Mouse (Mus musculus) ovary, postnatal 10 days (tissue): ENCODE results near the gene Parn.

Experiments
- DNase-seq: peaks from one replicate; pipeline ENCODE4 v3.0.0; 2022; ENCODE audit warnings: low spot score

The Parn gene

DNA sequence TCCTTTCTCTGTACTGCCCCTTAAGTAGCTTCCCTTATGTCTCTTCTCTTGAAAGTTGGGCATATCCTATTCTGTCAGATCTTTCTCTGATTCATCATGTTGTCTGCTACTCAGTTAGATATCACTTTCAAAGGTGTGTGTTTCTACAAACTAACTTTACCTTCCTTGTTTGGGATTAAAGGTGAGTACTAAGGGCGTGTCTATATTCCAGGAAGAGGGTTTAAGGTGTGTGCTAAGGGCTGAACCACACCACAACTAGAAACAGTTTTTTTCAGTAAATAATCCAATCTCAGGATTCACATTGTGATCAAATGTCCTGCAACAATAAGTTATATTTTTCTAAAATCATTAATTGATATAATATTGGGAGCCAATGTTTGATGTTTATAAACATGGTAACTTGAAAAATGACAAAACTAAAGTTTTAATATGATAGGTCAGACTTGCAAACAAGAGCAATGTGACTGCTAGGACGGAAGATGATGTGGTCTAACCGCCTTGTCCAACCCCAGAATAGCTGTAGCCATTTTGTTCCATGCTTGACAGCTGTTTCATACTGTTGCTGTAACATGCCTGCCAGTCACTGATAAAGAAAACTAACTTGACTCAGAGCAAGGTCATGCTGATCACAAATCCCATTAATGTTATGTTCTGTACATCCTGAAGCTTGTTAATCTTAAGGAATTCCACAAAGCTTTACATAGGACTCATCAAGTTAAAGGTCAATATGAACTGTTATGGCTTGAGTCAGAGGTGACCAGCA lies 46.0 kb downstream of the Parn start:
- no peak for DNase-seq

DNA sequence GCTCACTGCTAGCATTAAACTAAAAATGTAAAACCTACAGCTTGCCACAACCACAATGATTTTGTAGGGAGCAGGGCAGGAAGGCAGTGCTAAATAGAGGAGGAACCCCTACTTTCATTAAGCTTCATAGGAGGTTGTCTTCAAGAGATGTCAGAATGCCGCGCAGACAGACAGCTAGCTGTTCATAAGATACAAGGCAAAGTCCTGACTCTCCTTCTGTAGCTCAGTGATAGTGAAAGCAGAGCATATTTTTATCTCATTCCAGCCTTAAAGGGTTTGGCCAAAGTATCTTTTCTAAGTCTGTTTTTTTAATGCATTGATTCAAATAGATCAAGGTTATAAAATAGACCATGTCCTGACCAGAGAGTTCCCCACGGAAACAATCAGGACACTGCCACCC lies 47.8 kb downstream of the Parn start:
- no peak for DNase-seq

DNA sequence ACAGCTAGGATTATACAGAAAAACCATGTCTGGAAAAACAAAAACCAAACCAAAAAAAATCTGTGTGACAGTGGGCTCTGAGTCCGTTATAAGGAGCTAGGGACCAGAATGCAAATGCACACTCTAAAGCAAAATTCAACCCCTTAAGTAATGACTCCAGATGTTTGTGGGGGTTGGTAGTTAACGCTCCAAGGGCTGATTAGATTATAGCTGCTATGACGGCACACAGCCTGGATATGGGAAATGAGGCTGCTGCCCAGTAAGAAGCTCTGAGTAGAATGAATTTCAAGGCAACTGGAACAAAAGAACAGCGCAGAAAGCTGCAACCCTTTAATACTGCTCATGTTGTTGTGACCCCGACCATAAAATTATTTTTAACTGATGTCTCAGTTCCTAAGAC lies 52.7 kb downstream of the Parn start:
- no peak for DNase-seq

DNA sequence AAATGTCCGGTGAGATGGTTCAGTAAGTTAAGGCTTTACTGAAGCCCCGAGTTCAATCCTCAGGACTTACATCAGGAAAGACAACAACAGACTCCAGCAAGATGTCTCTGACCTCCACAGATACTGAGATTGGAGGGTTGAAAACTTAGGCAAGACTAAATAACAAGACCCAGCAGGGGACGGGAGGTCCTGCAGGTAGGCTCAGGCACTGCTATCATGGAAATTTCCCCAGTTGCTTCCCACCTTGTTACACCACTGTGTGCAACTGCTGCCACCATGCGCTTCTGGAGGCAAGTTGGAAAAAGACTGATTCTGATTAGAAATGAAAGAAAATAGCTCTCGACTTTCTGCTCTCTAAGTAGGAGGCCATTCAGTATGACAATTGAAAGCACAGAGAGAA lies 55.4 kb downstream of the Parn start:
- no peak for DNase-seq

DNA sequence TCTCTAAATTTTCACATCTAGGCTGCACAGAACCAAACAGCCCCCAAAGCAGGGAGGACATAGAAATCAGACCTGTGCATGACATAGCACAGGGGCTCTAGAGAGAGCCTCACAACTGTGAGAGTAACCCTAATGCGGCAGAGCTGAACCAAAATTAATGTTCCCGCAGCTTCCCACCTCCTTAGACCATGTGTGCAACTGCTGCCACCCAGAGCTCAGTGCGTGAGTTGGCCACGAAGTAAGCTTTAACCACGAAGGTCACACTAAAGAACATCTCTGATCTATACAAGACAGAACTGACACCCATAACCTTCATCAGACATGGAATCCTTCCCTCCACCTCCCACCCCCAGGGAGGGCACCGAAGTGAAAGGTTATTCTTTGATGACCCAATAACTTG lies 55.9 kb downstream of the Parn start:
- DNase-seq, result no peak

DNA sequence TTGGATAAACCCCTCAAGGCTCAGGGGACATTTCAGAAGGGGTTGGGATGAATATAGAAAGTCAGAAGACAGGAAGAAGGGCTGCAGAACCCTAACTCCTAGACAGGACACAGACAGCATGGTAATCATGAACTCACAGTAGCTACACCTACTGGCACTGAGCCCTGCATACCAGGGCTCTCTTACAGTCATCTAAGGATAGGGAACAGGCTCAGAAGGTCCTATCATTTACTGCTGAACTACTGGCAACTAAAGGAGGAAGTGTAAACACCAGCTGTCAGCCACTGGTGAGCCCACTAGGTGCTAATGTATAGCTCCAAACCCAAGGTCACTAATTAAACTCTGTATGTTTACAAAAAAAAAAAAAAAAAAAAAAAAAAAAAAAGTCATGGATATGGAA lies 56.6 kb downstream of the Parn start:
- DNase-seq, result no peak

DNA sequence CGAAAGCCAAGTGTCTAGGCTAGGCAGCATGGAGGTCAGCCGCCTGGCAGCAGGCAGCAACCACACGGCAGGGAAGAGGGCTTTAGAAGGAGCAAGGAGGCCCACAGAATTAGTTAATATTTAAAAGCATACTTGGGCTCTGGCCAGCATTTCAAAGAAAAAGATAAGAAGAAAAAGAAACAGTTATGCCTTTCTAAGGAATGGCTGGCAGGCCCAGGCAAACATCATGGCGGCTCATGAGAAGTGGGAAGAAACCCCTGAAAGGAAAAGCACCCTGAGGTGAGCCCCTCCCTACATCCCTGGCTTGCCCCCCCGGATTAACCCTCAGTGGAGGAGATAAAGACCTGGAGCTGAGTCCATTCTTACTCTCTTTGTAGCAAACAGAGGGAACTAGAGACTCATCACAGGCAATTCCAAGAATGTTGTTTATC lies 57.0 kb downstream of the Parn start:
- no peak for DNase-seq

DNA sequence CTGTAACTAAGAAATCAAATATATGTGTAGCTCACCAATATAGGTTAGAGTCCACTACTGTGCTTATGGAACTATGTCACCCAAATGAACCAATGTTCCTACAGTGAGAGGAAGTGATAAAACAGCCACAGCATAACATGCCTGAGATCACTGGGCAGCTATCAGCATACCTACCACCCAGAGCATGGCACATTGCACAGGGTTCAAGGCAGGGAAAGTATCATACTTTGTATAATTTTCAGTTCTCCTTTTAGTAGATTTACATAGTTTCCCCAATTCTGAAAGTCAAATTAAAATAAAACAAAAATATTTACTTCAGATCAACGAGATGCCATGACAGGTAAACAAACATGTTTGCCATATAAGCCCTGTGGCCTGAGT lies 59.3 kb downstream of the Parn start:
- no peak for DNase-seq

DNA sequence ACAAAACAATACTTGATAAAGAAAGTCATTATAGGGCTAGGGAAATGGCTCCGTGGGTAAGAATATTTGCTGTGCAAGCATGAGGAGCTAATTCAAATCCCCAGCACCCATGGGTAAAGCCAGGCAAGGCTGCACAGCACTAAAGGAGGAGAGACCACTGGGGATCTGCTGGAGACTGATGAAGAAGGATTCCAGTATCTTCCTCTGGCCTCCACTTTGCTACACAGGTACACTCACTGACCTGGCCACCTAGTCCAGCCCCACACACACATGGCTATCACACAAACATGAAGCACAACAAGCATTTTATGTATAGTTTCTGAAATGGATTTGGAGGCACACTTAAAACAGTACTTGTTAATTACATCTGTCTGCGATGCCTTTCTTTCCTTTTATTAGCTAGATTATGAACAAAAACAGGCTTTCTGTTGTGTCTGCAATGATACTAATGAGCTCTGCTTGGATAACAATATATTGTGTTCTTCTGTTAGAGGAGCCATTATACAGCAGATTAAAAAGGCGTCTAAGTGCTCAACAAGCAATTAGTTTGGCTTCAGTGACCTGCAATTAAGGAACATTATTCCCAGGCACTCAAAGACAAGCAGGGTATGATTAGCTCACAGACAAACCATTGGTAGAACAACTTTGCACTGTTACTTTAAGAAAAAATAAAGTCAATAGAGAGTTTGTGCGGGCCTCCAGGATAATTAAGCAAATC lies 59.8 kb downstream of the Parn start:
- DNase-seq, result no peak

DNA sequence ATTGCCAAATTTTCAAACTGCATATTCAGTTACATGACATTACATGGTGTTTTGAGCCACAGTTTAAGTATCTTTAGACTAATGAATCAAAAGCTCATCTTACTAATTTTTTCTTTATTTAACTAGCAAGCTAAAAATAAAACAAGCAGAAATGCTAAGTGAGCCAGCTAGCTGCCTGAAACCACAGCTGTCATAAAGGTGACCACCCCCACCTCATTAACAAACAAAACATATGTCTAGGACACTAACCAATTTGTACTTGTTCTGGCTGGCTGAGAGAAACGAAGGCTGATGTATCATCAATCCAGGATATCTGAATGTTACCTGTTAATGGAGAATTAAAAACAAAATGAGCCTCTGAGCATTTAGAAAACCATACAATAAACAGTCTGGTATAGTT lies 65.2 kb downstream of the Parn start:
- DNase-seq, result no peak

DNA sequence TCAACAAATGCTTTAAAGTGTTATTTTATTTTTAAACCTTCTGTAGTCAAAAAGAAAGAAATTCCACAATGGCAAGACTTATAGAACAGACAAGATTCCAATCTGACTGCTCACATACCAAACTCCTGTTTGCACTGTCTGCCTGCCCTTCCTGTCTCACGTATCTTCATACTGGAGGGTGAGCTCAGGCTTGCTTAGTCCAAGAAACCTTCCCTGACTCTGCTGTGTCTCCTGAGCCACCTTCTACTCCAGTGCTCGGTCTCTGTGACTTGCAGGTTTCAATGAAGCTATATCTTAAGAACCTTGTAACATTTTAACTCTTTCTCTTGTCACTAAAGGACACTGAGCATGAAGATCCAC lies 78.9 kb downstream of the Parn start:
- no peak for DNase-seq

DNA sequence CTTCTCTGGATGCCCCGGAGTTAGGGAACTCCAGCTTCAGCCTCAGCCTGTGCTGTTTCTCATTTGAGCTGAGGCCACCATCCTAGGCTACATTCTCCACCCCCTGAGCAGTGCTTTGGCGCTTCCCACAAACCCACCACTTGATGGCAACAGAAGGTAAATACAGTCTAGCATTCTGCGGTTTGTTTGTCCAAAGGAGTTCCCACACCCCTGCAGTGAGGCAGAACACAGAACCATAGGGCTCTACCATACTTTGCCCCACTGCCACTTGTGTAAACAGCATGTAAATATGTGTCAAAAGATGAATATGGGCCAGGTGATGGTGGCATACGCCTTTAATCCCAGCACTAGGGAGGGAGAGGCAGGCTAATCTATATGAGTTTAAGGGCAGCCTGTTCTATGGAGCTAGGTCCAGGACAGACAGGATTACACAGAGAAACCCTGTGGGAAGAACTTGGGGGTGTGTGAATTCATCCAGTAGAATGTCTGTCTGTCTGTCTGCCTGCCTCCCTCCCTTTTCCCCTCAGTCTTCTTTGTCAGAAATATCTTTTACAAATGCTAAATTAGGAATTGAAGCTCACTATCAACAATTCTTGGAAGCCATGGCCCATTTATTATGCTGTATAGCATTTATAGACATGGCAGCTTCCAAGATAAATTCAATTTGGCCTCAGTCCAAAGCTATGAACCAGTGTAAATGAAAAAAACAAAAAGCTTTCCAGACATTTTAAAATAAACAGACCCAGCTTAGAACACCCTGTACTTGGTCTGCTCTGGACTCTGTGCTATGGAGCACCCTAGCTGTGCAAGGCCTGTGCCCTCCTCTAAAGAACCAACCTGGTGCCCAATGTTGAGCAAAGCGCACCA lies 79.6 kb downstream of the Parn start:
- no peak for DNase-seq

DNA sequence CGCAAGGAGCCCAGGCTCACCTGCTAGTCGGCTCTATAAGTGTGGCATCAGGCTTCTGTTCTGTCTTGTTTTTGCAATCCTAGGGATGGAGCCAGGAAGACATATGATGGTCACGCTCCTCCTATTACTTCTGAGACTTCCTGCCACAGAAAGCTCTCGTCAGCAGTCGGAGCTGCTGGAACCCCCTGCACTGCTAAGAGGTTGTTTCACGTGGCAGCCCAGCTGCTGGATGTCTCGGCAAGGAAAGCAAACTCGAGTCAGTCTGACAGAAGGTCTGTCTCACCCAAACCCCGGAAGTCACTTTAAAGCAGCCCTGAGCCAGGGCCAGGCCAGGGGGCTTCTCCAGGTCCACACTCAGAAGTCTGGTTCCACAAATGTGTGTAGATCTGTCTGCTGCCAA lies 82.7 kb downstream of the Parn start:
- DNase-seq, result no peak

DNA sequence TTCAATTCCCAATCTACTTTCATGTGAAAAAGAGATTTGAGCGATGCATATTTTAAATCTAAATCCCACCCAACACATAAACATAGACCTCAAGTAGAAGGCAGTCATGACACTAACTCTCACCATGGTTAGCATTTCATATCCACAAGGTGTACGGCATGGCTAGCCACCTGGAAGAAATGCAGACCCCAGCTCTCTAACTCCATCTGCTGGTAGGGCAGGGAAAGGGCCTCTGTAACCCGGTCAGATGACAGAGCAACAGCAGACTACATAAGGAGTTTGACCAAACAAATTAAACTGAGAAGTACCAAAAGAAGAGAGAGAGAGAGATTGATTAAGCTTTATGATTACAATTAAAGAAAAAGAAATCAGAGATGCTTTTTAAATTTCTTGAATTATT lies 87.2 kb downstream of the Parn start:
- no peak for DNase-seq

DNA sequence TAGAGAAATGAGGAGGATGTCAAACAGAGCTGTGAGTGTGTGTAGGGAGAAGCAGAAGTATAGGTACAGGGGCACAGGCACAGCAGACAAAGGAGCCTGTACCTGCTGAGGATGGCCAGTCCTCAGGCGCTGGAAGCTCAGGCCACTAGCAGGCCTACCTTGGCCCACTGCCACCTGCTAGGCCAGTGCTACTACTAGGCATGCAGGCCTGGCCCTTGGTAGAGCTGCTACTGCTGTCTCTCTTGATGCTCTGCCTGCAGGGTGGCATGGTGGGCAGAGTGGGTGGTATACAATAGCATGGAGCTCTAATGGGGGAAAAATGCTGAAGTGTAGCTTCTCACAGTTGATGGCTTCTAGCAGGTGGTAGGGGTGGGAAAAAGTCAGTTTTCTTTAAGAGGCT lies 88.0 kb downstream of the Parn start:
- DNase-seq, result no peak

DNA sequence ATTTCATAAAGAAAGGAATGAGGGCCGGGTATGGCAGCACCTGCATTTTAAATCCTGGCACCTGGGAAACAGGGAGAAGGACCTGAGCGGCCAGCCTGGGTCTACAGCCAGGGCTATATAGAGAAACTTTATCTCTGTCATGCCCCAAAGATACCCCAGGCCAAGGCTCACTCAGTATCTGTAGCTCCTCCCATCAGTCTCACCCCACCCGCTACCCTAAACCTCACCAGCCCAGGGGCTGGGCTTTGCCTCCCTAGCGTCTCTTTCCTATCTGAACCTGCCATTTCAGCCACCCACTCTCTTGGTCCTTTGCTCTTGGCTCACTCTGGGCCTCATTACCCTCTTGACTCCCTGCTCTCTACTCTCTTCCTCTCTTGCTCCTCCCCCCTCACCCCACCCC lies 92.7 kb downstream of the Parn start:
- DNase-seq, result no peak

DNA sequence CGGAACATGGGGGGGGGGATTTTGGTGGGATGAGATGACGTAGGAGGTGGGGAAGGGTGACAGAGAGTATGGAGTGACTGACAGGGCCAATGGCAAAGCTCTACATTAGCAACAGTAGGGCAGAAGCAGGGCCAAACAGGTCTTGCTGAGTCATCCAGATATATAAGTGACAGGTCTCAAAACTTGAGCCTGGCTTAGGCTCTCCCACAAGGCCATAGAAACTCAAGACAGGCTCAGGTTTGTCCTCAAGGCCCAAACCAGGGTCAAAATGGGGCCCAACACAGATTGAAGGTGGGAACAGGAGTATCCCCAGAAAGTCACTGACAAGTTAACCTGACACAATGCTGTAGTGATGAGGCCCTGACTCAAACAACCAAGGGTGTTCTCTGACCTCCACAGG lies 99.7 kb downstream of the Parn start:
- DNase-seq, result no peak

DNA sequence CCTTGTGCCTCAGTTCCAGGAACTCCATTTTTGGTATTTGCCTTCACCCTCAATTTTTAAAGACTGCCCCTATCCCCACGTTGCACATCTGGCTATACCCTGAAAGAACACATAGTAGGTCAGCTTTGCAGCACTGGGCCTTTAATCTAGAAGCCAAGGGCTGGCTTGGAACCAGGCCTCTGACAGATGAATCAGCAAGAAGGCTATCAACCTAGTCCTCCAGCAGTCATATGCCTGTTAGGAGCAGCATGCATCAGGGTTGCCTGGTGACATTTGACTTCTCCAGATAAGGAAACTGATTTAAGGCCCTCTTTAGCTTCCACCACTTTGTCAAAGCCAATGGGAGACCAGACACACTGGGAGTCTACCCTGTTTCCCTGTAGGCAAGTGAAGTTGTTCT lies 100.4 kb downstream of the Parn start:
- DNase-seq, result no peak

DNA sequence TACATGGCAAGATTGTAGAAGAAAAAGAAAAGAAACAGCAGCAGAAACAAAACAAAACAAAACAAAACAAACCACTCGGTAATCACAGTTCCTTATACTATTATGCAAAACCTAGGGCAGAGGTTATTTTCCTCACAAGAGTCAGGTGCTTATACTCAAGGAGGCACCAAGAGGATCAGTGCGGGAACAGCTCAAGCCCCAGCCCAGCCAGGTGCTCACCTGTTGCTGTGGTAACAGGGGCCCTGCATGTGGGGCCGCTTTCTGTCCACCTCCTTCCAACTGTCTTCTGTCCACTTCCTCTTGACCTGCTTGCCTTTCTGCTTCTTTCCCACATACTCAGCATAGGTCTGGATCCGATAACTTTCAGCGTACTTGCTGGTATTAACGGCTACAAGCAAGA lies 101.6 kb downstream of the Parn start:
- DNase-seq, result no peak

DNA sequence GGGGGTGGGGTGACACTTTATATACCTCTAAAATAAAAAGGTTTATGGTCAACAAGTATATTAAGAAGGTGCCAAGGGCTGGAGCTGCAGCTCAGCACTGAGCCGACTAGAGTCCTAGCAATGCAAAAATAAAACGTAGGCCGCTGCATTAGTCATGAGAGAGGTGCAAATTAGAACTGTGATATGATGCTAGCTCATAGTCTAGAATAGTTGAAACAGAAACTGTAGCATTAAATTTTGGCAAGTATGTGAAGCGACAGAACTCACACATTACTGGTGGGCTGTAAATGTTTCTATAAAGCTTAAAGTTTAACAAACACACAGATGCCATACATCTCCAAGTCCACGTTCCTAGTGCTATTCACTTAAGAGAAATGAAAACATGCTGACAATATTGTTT lies 102.7 kb downstream of the Parn start:
- DNase-seq, result no peak

DNA sequence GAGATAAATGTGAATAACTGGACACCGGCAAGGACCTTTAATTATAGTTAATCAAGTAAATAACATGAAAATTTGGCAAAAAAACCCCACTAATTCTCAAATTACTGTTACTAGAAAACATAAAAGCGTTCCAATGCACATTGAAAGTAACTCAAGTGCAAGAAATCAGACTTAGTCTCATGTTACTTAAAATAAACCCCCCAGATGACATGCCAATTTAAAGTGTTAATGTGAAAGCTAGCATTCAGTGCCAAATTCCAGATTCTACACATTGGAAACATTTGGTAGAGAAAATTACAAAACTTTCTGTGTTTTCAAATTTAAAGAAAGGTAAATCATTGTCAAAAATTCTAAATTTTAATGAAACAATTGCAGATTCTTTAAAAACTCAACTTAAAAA lies 110.2 kb downstream of the Parn start:
- no peak for DNase-seq

DNA sequence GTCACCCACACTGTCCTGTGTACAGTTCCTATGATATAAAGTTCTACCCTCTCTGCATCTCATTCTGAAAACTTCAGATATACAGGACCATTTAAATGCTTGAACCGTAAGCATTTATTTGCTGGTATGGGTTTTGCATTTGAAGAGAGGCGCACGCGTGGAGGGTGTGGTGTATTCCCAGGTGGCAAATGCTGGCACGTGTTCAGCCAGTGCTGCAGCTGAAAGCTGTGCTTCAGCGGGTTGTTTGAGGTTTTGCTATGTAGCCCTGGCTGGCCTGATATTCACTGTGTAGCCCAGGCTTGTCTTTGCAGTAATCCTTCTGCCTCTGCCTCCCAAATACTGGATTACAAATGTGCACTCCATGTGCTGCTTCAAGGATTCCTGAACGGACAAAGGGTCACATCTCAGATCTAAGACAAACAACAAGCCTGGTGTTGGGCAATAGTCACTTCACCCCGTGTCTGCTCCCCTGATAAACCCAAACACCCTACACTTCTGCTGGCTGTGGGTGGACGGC lies 111.0 kb downstream of the Parn start:
- no peak for DNase-seq

DNA sequence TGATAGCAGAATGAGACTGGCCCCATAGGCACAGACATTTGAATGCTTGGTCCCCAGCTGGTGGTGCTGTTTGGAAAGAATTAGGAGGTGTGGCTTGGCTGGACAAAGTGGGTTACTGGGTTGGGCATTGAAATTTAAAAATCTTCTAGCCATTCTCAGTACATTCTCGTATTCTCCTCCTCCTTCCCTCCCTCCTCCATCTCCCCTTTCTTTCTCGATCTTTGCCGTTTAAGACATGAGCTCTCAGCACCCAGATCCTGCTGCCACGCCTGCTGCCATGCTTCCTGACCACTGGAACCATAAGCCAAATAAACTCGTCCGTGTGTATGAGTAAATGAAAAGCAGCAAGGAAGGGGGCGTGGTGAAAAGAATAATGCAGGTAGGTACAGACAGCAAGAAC lies 111.5 kb downstream of the Parn start:
- DNase-seq, result no peak
